Mouse (Mus musculus): ENCODE measurements around the gene Dnaja3.

GRCm38 (mm10) chr16:4592909-4593875 is 46.6 kb upstream of the Dnaja3 start:
- no peak for TF ChIP-seq POLR2A (IDR thresholded peaks at IDR 0.05; ENCODE audit: borderline replicate concordance, extremely low read depth, insufficient read depth, insufficient read length, poor library complexity, severe bottlenecking)
- TF ChIP-seq CTCF (IDR thresholded peaks at IDR 0.05; ENCODE audit: borderline replicate concordance, extremely low read depth, insufficient read depth, insufficient read length): peak; percentile 58
